In genomic region chr6:7661455-7661854, GRCm38 (mm10) we compare ENCODE assay signal across 17 mouse cellular contexts. TPM values are rescaled to one million over a fixed set of nuclear protein-coding genes. Genes with fewer than 3 reads are reported as not detected.
A peak's percentile ranks its signal among the peaks of the same experiment; 100 is the strongest.
DNase-seq lines count a peak whose midpoint lies in the region; ATAC-seq and TF ChIP-seq lines count a peak whose summit lies in the region.
"Had no signal": no experiment of that assay in that cellular context is flagged by ENCODE, and none has a peak within 500 bp of the region (broad histone marks: within the 10 kb centered on the region; RNA-seq: fewer than 3 reads in every experiment).

No protein-coding gene starts in this region.

- peak; percentile 43; the same call in 1 of the 2 replicates for TF ChIP-seq EP300 in heart, postnatal 0 days (IDR thresholded peaks at IDR 0.05; ENCODE audit: low read depth)
- TF ChIP-seq EP300 in lung, postnatal 0 days (IDR thresholded peaks at IDR 0.05), result peak; percentile 88

- peak overlapping the region; percentile 47 for H3K27ac ChIP-seq in heart, postnatal 0 days (ENCODE audit: low read depth)
- H3K27ac ChIP-seq in heart, embryonic 10.5 days, result no peak overlapping the region
- H3K27ac ChIP-seq in lung, embryonic 16.5 days (ENCODE audit: low read length), result no peak overlapping the region
- 0 out of 2 replicates have a peak overlapping the region, but pooled peaks have one; percentile 33 for H3K27ac ChIP-seq in lung, postnatal 0 days (ENCODE audit: low read length)
- H3K27ac ChIP-seq: embryonic facial prominence, embryonic 13.5 days; hindbrain, embryonic 15.5 days; limb, embryonic 13.5 days; liver, embryonic 14.5 days; neural tube, embryonic 13.5 days; stomach, postnatal 0 days had no signal

- no peaks in the 10 kb centered on the region for H3K27me3 ChIP-seq in heart, postnatal 0 days (ENCODE audit: control insufficient read depth, insufficient read depth, low read length)
- H3K27me3 ChIP-seq in heart, embryonic 10.5 days (ENCODE audit: insufficient read depth, poor library complexity, severe bottlenecking), result no peaks in the 10 kb centered on the region
- H3K27me3 ChIP-seq in lung, embryonic 16.5 days (ENCODE audit: control insufficient read depth, insufficient read depth, low read depth, low read length), result no peaks in the 10 kb centered on the region
- no peaks in the 10 kb centered on the region for H3K27me3 ChIP-seq in lung, postnatal 0 days (replicated peaks; ENCODE audit: insufficient read depth, low read length)
- H3K27me3 ChIP-seq: embryonic facial prominence, embryonic 13.5 days; hindbrain, embryonic 15.5 days; limb, embryonic 13.5 days; neural tube, embryonic 13.5 days had no signal

- ATAC-seq in heart, postnatal 0 days (ENCODE audit: insufficient read depth, low read depth), result no peak
- ATAC-seq in lung, embryonic 16.5 days (ENCODE audit: low read depth), result peak; percentile 62
- peak; percentile 89 for ATAC-seq in lung, postnatal 0 days
- ATAC-seq: activated CD4-positive, CD25-positive, alpha-beta regulatory T cell, adult 4 months; intestine, embryonic 16.5 days had no signal

- no peak overlapping the region for H3K9ac ChIP-seq in heart, postnatal 0 days (replicated peaks; ENCODE audit: low read depth, low read length)
- no peak overlapping the region for H3K9ac ChIP-seq in lung, embryonic 16.5 days (ENCODE audit: low read length)
- H3K9ac ChIP-seq in lung, postnatal 0 days (replicated peaks; ENCODE audit: low read depth), result no peak overlapping the region
- H3K9ac ChIP-seq: embryonic facial prominence, embryonic 13.5 days; hindbrain, embryonic 15.5 days; limb, embryonic 13.5 days; liver, embryonic 14.5 days; neural tube, embryonic 13.5 days had no signal

- 48% methylated on average over 4 of the region's 4 CpGs for WGBS in heart, postnatal 0 days
- WGBS in heart, embryonic 10.5 days, result 61% methylated on average over 4 of the region's 4 CpGs
- WGBS in lung, embryonic 16.5 days, result 61% methylated on average over 4 of the region's 4 CpGs
- WGBS in lung, adult 2 months, result 45% methylated on average over 4 of the region's 4 CpGs
- WGBS in lung, postnatal 0 days, result 43% methylated on average over 4 of the region's 4 CpGs

- TF ChIP-seq POLR2A in lung, adult 2 months (IDR thresholded peaks at IDR 0.05; ENCODE audit: borderline replicate concordance, extremely low read depth, low read depth, low read length), result no peak

- no peaks in the 10 kb centered on the region for H3K36me3 ChIP-seq in heart, postnatal 0 days (replicated peaks; ENCODE audit: control insufficient read depth, insufficient read depth, low read length)
- H3K36me3 ChIP-seq in heart, embryonic 10.5 days, result no peaks in the 10 kb centered on the region
- H3K36me3 ChIP-seq in lung, embryonic 16.5 days (ENCODE audit: control insufficient read depth, insufficient read depth, low read length), result no peaks in the 10 kb centered on the region
- H3K36me3 ChIP-seq in lung, postnatal 0 days (ENCODE audit: insufficient read depth, low read length), result no peaks in the 10 kb centered on the region
- H3K36me3 ChIP-seq: embryonic facial prominence, embryonic 13.5 days; hindbrain, embryonic 15.5 days; limb, embryonic 13.5 days; neural tube, embryonic 13.5 days had no signal

- H3K4me1 ChIP-seq in heart, postnatal 0 days (ENCODE audit: control insufficient read depth, insufficient read depth), result no peaks in the 10 kb centered on the region
- no peaks in the 10 kb centered on the region for H3K4me1 ChIP-seq in heart, embryonic 10.5 days
- no peaks in the 10 kb centered on the region for H3K4me1 ChIP-seq in lung, embryonic 16.5 days (replicated peaks; ENCODE audit: control insufficient read depth, insufficient read depth, low read length)
- H3K4me1 ChIP-seq in lung, adult 2 months (ENCODE audit: control insufficient read depth, insufficient read depth, low read length), result peaks cover 6% of the 10 kb centered on the region; the same call in 1 of the 2 replicates
- H3K4me1 ChIP-seq in lung, postnatal 0 days (ENCODE audit: insufficient read depth, low read depth, low read length), result no peaks in the 10 kb centered on the region
- H3K4me1 ChIP-seq: embryonic facial prominence, embryonic 13.5 days; hindbrain, embryonic 15.5 days; limb, embryonic 13.5 days; neural tube, embryonic 13.5 days had no signal

- TF ChIP-seq CTCF in heart, postnatal 0 days (IDR thresholded peaks at IDR 0.05; ENCODE audit: low read depth), result no peak
- no peak for TF ChIP-seq CTCF in lung, adult 2 months (IDR thresholded peaks at IDR 0.05; ENCODE audit: insufficient read depth, low read length)
- TF ChIP-seq CTCF in lung, postnatal 0 days (IDR thresholded peaks at IDR 0.05), result no peak

- no peaks in the 10 kb centered on the region for H3K9me3 ChIP-seq in heart, postnatal 0 days (replicated peaks; ENCODE audit: control insufficient read depth, low read length)
- no peaks in the 10 kb centered on the region for H3K9me3 ChIP-seq in heart, embryonic 10.5 days
- H3K9me3 ChIP-seq in lung, embryonic 16.5 days (ENCODE audit: control insufficient read depth, low read length), result no peaks in the 10 kb centered on the region
- H3K9me3 ChIP-seq in lung, postnatal 0 days (ENCODE audit: low read length), result no peaks in the 10 kb centered on the region
- H3K9me3 ChIP-seq: embryonic facial prominence, embryonic 13.5 days; hindbrain, embryonic 15.5 days; limb, embryonic 13.5 days; neural tube, embryonic 13.5 days had no signal

- no peak overlapping the region for H3K4me2 ChIP-seq in heart, postnatal 0 days (ENCODE audit: low read depth, low read length)
- no peak overlapping the region for H3K4me2 ChIP-seq in lung, embryonic 16.5 days (ENCODE audit: low read depth, low read length)
- no peak overlapping the region for H3K4me2 ChIP-seq in lung, postnatal 0 days (replicated peaks; ENCODE audit: low read depth, low read length)
- H3K4me2 ChIP-seq: embryonic facial prominence, embryonic 13.5 days; hindbrain, embryonic 15.5 days; limb, embryonic 13.5 days; neural tube, embryonic 13.5 days had no signal

- no peak for DNase-seq in heart, postnatal 0 days (ENCODE audit: low spot score)
- DNase-seq in heart, embryonic 10.5 days (ENCODE audit: low spot score), result no peak
- no peak for DNase-seq in lung, adult 2 months
- peak; percentile 61 for DNase-seq in lung, postnatal 0 days (ENCODE audit: low spot score)
- DNase-seq in left cerebral cortex, adult 8-10 months (ENCODE audit: low spot score in 2 of 2), result no peak
- no peak for DNase-seq in cerebellum, postnatal 25 days
- DNase-seq: cerebellum, adult 9-11 months; right cerebral cortex, adult 18-20 months had no signal

- no peak overlapping the region for H3K4me3 ChIP-seq in heart, postnatal 0 days (ENCODE audit: low read depth, low read length)
- no peak overlapping the region for H3K4me3 ChIP-seq in heart, embryonic 10.5 days
- no peak overlapping the region for H3K4me3 ChIP-seq in lung, embryonic 16.5 days (ENCODE audit: low read length)
- no peak overlapping the region for H3K4me3 ChIP-seq in lung, adult 2 months (replicated peaks; ENCODE audit: extremely low read depth, low read depth, low read length)
- H3K4me3 ChIP-seq in lung, postnatal 0 days (ENCODE audit: low read depth, low read length), result no peak overlapping the region
- H3K4me3 ChIP-seq: embryonic facial prominence, embryonic 13.5 days; hindbrain, embryonic 15.5 days; limb, embryonic 13.5 days; neural tube, embryonic 13.5 days had no signal

RNA-seq across cellular contexts. Expression of gene Asns, which starts 31.6 kb away (rescaled TPM):
- 8.5 and 16.3 TPM in 2 replicates for total RNA-seq in heart, postnatal 0 days (2014; rRNA removed; ENCODE audit: low replicate concordance)
- polyA plus RNA-seq in heart, postnatal 0 days (2015; fragmentation: Nextera tagmentation; extraction: Ambion mirVana), result 7.8 and 8.7 TPM in 2 replicates
- polyA plus RNA-seq in heart, embryonic 10.5 days (2016; fragmentation: Nextera tagmentation; extraction: Ambion mirVana), result 65.5 and 84.5 TPM in 2 replicates
- 43.6 and 46.7 TPM in 2 replicates for polyA plus RNA-seq in lung, embryonic 16.5 days (2015; fragmentation: Nextera tagmentation; extraction: Ambion mirVana)
- polyA plus RNA-seq in lung, adult 2 months (2012; rRNA removed), result 9.4 and 13.7 TPM in 2 replicates
- 16.8 and 18.1 TPM in 2 replicates for polyA plus RNA-seq in lung, postnatal 0 days (2015; fragmentation: Nextera tagmentation; extraction: Ambion mirVana)
- total RNA-seq in left cerebral cortex, adult 8-10 months (2022), result 100 to 1,000 TPM; 110 to 118 (median 115) TPM

Comparison
In these comparisons a context has a peak if more than half of its experiments do, and no peak if none do; other contexts are left out.
1. H3K27ac ChIP-seq: peak in heart, postnatal 0 days (single experiment) and lung, postnatal 0 days (single experiment); none in heart, embryonic 10.5 days (single experiment) and lung, embryonic 16.5 days (single experiment).